Mouse (Mus musculus): Measurements from ENCODE around the gene Coq6.

Coq6 gene

DNA sequence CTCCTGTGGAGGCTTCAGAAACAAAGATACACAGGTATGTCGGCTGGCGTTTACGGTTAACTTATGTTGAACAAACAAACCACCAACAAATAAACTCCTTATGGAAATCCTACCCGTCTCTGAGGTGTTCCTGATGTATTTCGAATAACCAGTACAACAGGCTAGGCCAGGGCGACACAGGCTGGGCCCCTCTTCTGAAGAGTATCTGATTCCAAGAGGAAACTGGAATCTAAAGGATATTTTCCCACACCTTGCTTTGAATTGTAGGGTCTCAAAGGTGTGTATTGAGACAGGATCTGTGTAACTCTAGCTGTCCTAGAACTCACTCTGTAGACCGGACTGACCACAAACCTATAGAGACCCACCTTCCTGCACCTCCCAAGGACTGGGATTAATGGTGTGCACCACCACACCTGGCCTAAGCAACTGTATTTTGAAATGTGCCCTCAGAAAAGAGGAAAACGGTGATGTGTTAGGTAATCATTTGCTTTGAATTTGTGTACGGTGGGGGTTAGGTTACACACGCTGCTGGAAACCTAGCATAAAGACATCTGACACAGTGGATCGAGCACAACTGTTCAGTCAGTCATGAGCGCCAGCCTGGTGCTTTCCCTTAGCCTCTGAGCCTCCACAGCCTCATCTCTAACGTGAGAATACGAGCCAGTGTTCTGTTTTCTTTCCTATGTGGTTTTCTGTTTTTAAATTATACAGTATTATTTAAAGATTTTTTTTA, 35.7 kb downstream of the Coq6 start:
- no peak for DNase-seq (ENCODE audit: low read depth, low spot score)

DNA sequence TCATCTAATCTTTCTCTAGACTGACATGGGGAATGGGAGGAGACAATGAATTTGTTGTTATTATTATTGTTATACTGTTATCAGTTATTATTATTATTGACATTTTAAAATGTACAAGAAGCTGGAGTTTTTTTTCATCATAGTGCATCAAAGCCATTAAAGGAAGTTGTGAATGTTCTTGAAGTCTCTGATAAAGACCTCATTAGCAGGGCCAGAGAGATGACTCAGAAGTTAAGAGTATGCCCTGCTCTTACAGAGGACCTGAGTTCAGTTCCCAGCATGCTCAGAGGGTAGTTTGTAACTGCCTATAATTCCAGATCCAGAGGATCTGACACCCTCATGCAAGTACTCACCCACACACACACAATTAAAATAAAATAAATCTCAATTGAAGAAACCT, 36.2 kb downstream of the Coq6 start:
- no peak for DNase-seq (ENCODE audit: low read depth, low spot score)

DNA sequence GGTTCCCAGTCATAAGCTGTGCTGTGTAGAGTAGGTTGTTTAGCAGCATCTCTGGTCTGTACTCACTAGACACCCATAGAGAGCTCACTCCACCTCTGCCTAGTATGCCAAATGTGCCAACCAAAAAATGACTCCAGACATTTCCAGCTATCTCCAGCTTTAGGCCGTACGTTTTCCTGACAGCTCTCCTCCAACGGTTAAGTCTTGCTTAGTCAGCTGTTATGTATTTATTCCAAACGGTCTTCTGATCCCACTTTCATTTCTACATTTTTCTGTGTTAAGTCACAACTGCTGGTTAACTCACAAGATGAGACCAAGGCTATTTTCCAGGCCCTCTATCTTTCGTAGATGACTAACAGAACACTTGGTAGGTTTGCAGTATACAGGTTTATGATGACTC, 37.2 kb downstream of the Coq6 start:
- DNase-seq (ENCODE audit: low read depth, low spot score): no peak

DNA sequence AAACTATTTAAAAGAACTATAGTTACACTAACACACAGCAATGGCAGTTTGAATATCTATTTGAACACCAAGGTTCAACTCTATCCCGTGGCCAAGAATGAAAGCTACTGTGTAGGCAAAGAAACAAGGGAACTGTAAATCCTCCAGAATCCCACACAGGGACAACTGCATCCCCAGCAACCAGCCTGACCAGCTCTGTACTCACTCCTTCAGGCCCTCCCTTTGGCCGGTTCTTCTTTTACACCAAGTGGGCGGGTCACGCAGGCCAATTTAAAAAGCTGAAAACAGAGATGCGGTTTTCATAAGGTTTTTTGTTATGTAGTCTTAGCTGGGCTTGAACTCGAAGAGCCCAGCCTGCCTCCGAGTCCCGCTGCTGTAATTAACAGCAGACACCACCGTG, 37.7 kb downstream of the Coq6 start:
- no peak for DNase-seq (ENCODE audit: low read depth, low spot score)

DNA sequence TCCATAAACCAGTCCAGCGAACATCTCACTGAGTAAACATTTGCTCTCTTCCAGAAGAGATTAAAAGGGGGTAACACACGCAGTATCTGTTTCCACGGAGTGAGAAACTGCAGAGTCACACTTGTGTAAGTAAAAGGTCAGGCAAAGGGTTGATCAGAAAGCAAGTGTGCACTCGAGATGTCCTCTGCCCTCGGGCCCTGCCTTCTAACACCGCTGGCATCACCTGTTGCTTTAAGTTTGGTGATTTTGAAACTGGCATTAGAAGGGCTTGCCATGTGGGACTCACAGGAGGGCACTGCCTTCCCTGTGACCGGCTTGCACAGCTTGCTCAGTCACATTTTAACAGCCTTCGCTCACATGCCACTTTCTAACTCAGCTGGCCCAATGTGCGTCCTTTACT, 38.2 kb downstream of the Coq6 start:
- no peak for DNase-seq (ENCODE audit: low read depth, low spot score)

DNA sequence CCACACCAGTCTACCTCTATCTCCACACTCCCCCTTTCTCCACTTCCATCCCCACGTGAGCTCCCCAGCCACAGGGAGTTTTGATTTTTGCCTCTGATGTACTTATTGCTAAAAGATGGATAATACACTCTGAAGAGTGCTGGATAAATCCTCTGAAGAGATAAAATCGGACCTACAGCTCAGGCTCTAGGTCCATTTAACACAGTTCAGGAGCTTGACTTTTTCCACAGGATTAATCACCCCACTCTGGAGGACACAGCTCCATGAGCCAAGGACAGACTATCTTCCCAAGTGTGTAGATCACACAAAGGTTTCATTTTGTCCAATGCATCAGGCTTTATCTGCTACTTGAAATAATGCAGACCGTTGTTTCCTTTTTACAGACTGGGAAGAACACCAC, 38.6 kb downstream of the Coq6 start:
- no peak for DNase-seq (ENCODE audit: low read depth, low spot score)

DNA sequence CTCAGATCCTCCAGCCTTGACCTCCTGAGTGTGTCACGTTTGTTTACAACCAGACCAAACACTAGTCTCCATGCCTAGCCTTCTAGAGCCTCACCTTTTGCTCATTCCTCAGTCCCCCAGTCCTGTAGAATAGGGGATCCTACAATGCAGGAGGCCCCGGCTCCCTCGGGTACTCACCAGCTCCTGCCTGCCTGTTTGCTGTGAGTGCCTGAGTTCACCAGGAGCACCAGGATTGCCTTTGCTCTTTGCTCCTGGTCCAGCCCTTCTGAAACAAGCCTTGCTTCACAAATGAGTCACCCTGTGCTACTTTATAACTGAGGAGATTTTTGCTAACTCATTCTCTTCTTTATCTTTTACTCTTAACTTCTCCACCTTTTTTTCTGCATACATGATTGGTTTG, 39.2 kb downstream of the Coq6 start:
- no peak for DNase-seq (ENCODE audit: low read depth, low spot score)

DNA sequence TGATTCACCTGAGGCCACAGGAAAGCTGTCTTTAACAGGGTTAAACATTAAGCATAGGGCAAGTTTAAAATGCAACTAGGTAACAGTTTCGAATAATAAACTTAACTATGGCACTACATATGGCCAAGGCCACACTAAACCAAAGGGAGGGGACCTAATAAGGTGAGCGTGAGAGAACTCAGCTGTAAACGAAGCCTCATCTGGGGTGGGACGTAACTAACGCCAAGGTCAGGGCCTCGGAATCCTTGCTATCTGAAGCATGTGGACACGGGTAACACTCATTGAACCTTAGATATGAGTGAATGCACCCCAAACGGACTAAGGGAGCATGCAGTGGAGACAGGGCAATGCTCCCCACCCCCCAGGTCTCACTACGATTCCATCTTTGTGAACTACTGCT, 41.5 kb downstream of the Coq6 start:
- DNase-seq (ENCODE audit: low read depth, low spot score): no peak

DNA sequence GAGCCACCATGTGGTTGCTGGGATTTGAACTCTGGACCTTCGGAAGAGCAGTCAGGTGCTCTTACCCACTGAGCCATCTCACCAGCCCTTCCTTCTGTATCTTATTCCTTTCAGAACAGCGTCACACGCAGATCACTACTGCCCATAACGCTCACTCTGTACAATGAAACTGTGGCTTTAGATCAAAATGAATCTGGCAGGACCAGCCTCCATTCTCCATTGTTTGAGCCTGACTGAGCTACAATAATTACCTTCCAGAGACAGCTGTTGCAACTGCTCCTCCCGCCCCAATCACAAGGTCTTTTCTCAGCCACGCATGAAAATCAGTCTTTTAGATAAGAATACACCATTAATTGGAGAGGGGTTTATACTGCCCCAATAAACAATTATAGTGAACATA, 43.1 kb downstream of the Coq6 start:
- no peak for DNase-seq (ENCODE audit: low read depth, low spot score)

DNA sequence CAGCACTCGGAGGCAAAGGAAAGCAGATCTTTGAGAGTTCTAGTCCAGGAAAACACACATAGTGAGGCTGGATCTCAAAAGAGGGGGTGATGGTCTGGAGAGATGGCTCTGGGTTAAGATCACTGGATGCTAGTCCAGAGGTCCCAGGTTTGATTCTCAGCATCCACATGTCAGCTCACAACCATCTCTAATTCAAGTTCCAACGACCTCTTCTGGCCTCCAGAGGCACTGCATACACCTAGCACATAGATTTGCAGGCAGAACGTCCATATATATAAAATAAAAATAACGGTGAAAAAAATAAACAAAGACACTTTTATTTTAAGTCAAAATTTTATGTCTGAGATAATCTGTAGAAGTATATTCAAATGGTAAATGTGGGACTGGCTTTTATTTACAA, 45.8 kb downstream of the Coq6 start:
- no peak for DNase-seq (ENCODE audit: low read depth, low spot score)

DNA sequence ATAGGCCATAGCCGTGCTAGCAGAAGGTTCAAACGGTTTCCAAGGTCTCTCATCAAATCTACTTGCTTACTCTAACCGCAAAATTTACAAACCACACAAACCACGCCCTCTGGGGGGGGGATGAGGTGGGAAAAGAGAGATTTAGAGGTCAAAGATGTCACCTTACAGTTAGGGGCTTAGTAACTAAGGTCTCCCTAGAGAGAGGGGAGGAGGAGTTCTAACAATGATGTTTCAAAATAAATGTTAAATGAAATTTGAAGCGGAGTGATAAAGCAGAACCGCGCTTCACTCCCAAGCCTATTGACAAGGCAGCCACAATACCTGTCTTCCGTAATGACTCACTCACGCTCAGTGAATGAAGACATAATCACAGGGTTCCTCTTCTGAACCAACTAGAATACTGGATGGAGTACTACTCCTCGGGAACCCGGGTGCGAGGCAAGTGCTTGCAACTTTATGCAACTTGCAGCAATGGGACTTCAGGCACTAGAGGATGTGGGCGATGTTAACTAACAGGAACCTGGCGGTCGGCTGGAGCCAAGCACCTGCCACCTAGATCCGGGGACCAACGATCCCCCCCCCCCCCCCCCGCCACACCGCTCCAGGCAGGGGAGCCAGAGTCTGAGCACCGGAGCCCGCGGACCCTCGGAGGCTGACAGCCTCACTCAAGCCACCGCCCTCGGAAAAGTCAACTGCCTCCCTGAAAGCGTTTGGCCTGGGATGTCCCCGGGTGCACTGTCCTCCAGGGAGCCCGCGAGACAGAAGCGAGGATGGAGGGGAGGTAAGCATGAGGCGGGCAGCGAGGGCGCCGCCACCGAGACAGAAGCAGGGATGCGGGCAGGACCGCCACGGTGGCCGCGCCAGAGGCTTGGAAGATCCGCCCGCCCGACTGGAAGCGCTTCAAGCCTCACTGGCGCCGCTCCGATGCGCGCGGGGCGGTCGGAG, 46.7 kb downstream of the Coq6 start:
- peak; percentile 5 for DNase-seq (ENCODE audit: low read depth, low spot score)

DNA sequence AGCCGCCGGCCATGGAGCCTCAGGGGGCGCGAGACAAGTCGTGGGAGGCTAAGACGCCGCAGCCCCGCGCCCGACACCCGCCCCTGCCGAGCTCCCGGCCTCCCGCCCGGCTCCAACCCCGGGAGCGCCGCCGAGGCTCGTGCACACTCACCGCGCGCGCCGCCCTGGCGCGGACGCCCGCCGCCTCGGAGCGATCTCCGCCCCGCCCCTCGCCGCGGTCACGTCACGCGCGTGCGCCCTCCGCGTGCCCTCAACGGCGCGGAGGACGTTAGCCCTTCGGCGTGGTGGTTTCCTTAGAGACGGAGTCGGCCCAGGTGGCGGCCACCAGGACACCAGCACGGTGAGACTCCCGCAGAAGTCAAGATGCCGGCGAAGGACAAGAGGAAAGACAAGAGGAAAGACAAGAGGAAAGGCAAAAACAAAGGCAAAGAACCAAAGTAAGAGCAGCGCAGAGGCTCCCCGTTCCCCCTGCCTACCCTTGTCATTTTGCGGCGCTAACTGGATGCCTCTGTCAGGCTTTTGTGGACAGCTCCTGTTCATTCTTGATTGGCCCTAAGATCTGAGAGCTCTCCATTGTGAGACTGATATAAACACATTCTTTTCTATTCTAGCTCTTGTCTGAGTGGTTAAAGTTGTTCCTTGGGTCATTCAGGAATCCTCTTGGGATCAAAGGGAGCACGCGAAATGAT, 47.5 kb downstream of the Coq6 start, which contains the start of the genes Entpd5 and Bbof1:
Gene Entpd5, minus strand, starts transcription at position 211 of the 689 bp plus-strand sequence.
Gene Bbof1, plus strand, starts transcription at position 253 of the 689 bp plus-strand sequence.
- DNase-seq (ENCODE audit: low read depth, low spot score): peak; percentile 83

DNA sequence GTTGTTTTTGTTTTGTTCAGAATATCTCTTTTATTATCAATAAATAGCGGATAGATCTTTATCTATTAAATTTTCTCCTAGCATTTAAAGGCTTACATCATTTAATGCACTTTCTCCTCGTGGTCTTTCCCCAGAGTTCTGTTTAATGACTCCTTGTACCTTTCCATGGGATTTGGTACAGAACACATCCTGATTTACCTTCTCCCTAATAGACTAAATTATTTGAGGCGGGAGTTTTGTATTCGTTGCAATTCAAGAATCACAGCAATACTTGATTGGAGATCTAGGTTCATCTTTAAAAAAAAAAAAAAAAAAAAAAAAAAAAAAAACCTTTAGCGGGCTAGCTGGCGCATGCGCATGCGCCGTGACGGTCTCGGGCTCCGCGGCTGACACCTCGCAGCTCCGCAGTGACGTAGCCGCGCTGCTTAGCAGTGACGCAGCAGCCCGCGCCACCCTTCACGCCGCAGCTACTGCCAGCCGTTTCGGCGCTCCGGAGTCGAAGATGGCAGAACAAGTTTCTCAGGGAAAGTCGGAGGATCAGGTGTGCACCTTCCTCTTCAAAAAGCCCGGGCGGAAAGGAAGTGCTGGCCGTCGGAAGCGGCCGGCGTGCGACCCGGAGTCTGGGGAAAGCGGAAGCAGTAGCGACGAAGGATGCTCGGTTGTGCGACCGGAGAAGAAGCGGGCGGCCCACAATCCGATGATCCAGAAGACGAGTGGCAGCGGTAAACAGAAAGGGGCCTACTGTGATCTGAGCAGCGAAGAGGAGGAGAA, 55.6 kb downstream of the Coq6 start, which contains the start of gene Rnf113a2:
Gene Rnf113a2, plus strand, starts transcription at position 363 of the 771 bp plus-strand sequence.
- DNase-seq (ENCODE audit: low read depth, low spot score): peak; percentile 90

DNA sequence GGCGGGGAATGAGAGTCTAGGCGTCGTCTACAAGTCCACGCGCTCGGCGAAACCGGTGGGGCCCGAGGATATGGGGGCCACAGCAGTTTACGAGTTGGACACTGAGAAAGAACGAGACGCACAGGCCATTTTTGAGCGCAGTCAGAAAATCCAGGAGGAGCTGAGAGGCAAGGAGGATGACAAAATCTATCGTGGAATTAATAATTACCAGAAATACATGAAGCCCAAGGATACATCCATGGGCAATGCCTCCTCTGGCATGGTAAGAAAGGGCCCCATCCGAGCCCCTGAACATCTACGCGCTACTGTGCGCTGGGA, 56.1 kb downstream of the Coq6 start:
- DNase-seq (ENCODE audit: low read depth, low spot score): no peak
